8 mouse cellular contexts compared by ENCODE assay signal in genomic region chr7:4690951-4691653, GRCm38 (mm10). TPM values are rescaled to one million over a fixed set of nuclear protein-coding genes. Genes with fewer than 3 reads are reported as not detected.
DNase-seq lines count a peak whose midpoint lies in the region; ATAC-seq lines count a peak whose summit lies in the region.

No protein-coding gene starts in this region.

- peak; percentile 67 for ATAC-seq in kidney, embryonic 16.5 days (ENCODE audit: low FRiP score, low TSS enrichment)
- ATAC-seq in cerebellum, adult (ENCODE audit: insufficient number of reproducible peaks, low FRiP score, low TSS enrichment), result peak; percentile 32; the same call in 1 of the 2 replicates
- peak; percentile 70 for ATAC-seq in forebrain, embryonic 14.5 days
- peak; percentile 56 for ATAC-seq in limb, embryonic 15.5 days (ENCODE audit: insufficient number of reproducible peaks, low FRiP score, low TSS enrichment, low read depth)

- intact Hi-C loops in gastrocnemius, postnatal 14 days (cut with DNase I; ENCODE audit: low total_unique reads), result no loop called here

- peak overlapping the region; percentile 85 for H3K27ac ChIP-seq in kidney, embryonic 16.5 days (ENCODE audit: low read length)
- peak overlapping the region; percentile 97 for H3K27ac ChIP-seq in forebrain, embryonic 14.5 days (ENCODE audit: low read depth, low read length)
- H3K27ac ChIP-seq in limb, embryonic 15.5 days, result peak overlapping the region; percentile 93

- peak overlapping the region; percentile 77 for H3K4me3 ChIP-seq in kidney, embryonic 16.5 days (ENCODE audit: low read length)
- peak overlapping the region; percentile 97 for H3K4me3 ChIP-seq in forebrain, embryonic 14.5 days (ENCODE audit: low read depth, low read length)
- peak overlapping the region; percentile 69 for H3K4me3 ChIP-seq in limb, embryonic 15.5 days

- no peak for DNase-seq in kidney, postnatal 25 days
- DNase-seq in forebrain, embryonic 14.5 days (ENCODE audit: low spot score), result peak; percentile 34
- DNase-seq in right cerebral cortex, postnatal 14 days, result peak; percentile 25
- DNase-seq in gastrocnemius, postnatal 14 days, result no peak
- DNase-seq in layer of hippocampus, adult 11-12 months (ENCODE audit: low spot score), result no peak

- H3K9ac ChIP-seq in kidney, embryonic 16.5 days (replicated peaks; ENCODE audit: low read length), result peak overlapping the region; percentile 100
- H3K9ac ChIP-seq in forebrain, embryonic 14.5 days (ENCODE audit: low read length), result peak overlapping the region; percentile 100
- H3K9ac ChIP-seq in limb, embryonic 15.5 days, result peak overlapping the region; percentile 98

- H3K4me2 ChIP-seq in kidney, embryonic 16.5 days (replicated peaks; ENCODE audit: low read depth, low read length), result peak overlapping the region; percentile 98
- H3K4me2 ChIP-seq in forebrain, embryonic 14.5 days (ENCODE audit: low read length), result peak overlapping the region; percentile 77
- H3K4me2 ChIP-seq in limb, embryonic 15.5 days, result peak overlapping the region; percentile 79

- H3K27me3 ChIP-seq in kidney, embryonic 16.5 days (ENCODE audit: insufficient read depth, low read length), result no peaks in the 10 kb centered on the region
- H3K27me3 ChIP-seq in forebrain, embryonic 14.5 days (replicated peaks; ENCODE audit: control insufficient read depth, insufficient read depth, low read length), result no peaks in the 10 kb centered on the region
- no peaks in the 10 kb centered on the region for H3K27me3 ChIP-seq in limb, embryonic 15.5 days

- H3K4me1 ChIP-seq in kidney, embryonic 16.5 days (ENCODE audit: insufficient read depth, low read length), result peaks cover 9% of the 10 kb centered on the region
- H3K4me1 ChIP-seq in forebrain, embryonic 14.5 days (ENCODE audit: control insufficient read depth, insufficient read depth, low read length), result peaks cover 6% of the 10 kb centered on the region
- H3K4me1 ChIP-seq in limb, embryonic 15.5 days, result peaks cover 13% of the 10 kb centered on the region

- peaks cover 16% of the 10 kb centered on the region for H3K36me3 ChIP-seq in kidney, embryonic 16.5 days (ENCODE audit: insufficient read depth, low read length)
- peaks cover 38% of the 10 kb centered on the region for H3K36me3 ChIP-seq in forebrain, embryonic 14.5 days (ENCODE audit: control insufficient read depth, insufficient read depth, low read length)
- peaks cover 33% of the 10 kb centered on the region for H3K36me3 ChIP-seq in limb, embryonic 15.5 days

- 6% methylated on average over 31 of the region's 35 CpGs for whole genome bisulfite sequencing in kidney, embryonic 16.5 days
- WGBS in forebrain, embryonic 14.5 days, result 4% methylated on average over 22 of the region's 35 CpGs
- WGBS in limb, embryonic 15.5 days, result 3% methylated on average over 24 of the region's 35 CpGs

- H3K9me3 ChIP-seq in kidney, embryonic 16.5 days (ENCODE audit: low read length), result no peaks in the 10 kb centered on the region
- H3K9me3 ChIP-seq in forebrain, embryonic 14.5 days (replicated peaks; ENCODE audit: control insufficient read depth, low read length), result no peaks in the 10 kb centered on the region
- no peaks in the 10 kb centered on the region for H3K9me3 ChIP-seq in limb, embryonic 15.5 days

RNA-seq across cellular contexts. Expression of gene Brsk1, which starts 0.7 kb away (rescaled TPM):
- 1.2 and 1.3 TPM in 2 replicates for polyA plus RNA-seq in kidney, embryonic 16.5 days (2015; fragmentation: Nextera tagmentation; extraction: Ambion mirVana)
- 7.9 and 8.0 TPM in 2 replicates for polyA plus RNA-seq in forebrain, embryonic 14.5 days (2014; fragmentation: Nextera tagmentation; extraction: Ambion mirVana)
- polyA plus RNA-seq in limb, embryonic 15.5 days (2015; fragmentation: Nextera tagmentation; extraction: Ambion mirVana), result 1.00 and 1.2 TPM in 2 replicates
- 1 to 10 TPM; 1.8 to 2.3 TPM for total RNA-seq in gastrocnemius, postnatal 14 days (2021)

RNA-seq across cellular contexts. Expression of gene Hspbp1, which starts 6.2 kb away (rescaled TPM):
- polyA plus RNA-seq in kidney, embryonic 16.5 days (2015; fragmentation: Nextera tagmentation; extraction: Ambion mirVana), result 114 and 118 TPM in 2 replicates
- polyA plus RNA-seq in forebrain, embryonic 14.5 days (2014; fragmentation: Nextera tagmentation; extraction: Ambion mirVana), result 141 and 156 TPM in 2 replicates
- polyA plus RNA-seq in limb, embryonic 15.5 days (2015; fragmentation: Nextera tagmentation; extraction: Ambion mirVana), result 81.3 and 85.8 TPM in 2 replicates
- total RNA-seq in gastrocnemius, postnatal 14 days (2021), result 10 to 100 TPM; 19.7 to 20.3 TPM

RNA-seq across cellular contexts. Expression of gene Ppp6r1, which starts 32.3 kb away (rescaled TPM):
- 3.2 and 5.2 TPM in 2 replicates for polyA plus RNA-seq in kidney, embryonic 16.5 days (2015; fragmentation: Nextera tagmentation; extraction: Ambion mirVana)
- 4.4 and 5.3 TPM in 2 replicates for polyA plus RNA-seq in forebrain, embryonic 14.5 days (2014; fragmentation: Nextera tagmentation; extraction: Ambion mirVana)
- polyA plus RNA-seq in limb, embryonic 15.5 days (2015; fragmentation: Nextera tagmentation; extraction: Ambion mirVana), result 6.4 and 7.0 TPM in 2 replicates
- total RNA-seq in gastrocnemius, postnatal 14 days (2021), result 10 to 100 TPM; 44.2 to 45.0 TPM

RNA-seq across cellular contexts. Expression of gene Tmem150b, which starts 33.9 kb away (rescaled TPM):
- 0.07 and 0.08 TPM in 2 replicates for polyA plus RNA-seq in kidney, embryonic 16.5 days (2015; fragmentation: Nextera tagmentation; extraction: Ambion mirVana)
- polyA plus RNA-seq in forebrain, embryonic 14.5 days (2014; fragmentation: Nextera tagmentation; extraction: Ambion mirVana), result 0.12 TPM in 1 of 2 replicates, not detected in the other
- 0.22 and 0.29 TPM in 2 replicates for polyA plus RNA-seq in limb, embryonic 15.5 days (2015; fragmentation: Nextera tagmentation; extraction: Ambion mirVana)
- total RNA-seq in gastrocnemius, postnatal 14 days (2021), result under 1 TPM in 1 of 2 experiments, not detected in 1; 0.12 TPM

RNA-seq across cellular contexts. Expression of gene Kmt5c, which starts 48.8 kb away (rescaled TPM):
- 99.3 and 104 TPM in 2 replicates for polyA plus RNA-seq in kidney, embryonic 16.5 days (2015; fragmentation: Nextera tagmentation; extraction: Ambion mirVana)
- polyA plus RNA-seq in forebrain, embryonic 14.5 days (2014; fragmentation: Nextera tagmentation; extraction: Ambion mirVana), result 54.6 and 57.1 TPM in 2 replicates
- 46.2 and 50.0 TPM in 2 replicates for polyA plus RNA-seq in limb, embryonic 15.5 days (2015; fragmentation: Nextera tagmentation; extraction: Ambion mirVana)
- 10 to 100 TPM; 18.9 to 19.9 TPM for total RNA-seq in gastrocnemius, postnatal 14 days (2021)

Comparison
In these comparisons a context has a peak if more than half of its experiments do, and no peak if none do; other contexts are left out.
1. DNase-seq: peak in forebrain, embryonic 14.5 days (single experiment) and right cerebral cortex, postnatal 14 days (single experiment); none in kidney, postnatal 25 days (0 of 2), gastrocnemius, postnatal 14 days (single experiment) and layer of hippocampus, adult 11-12 months (single experiment).
2. Peak in every context shown above with its lines, with median percentiles within 50 percentile points of each other: ATAC-seq, H3K27ac ChIP-seq, H3K4me2 ChIP-seq, H3K4me3 ChIP-seq and H3K9ac ChIP-seq.